Mouse (Mus musculus) stomach, postnatal 0 days (tissue): ENCODE data around the gene Pxdn.

ENCODE experiments used
- CTCF ChIP-seq: IDR thresholded peaks from 2 replicates; pipeline ENCODE4 v1.5.1; 2016; ENCODE audit warnings: antibody characterized with exemption, low read depth, mild to moderate bottlenecking, moderate library complexity
- EP300 ChIP-seq: optimal IDR thresholded peaks from 2 replicates; pipeline ENCODE3; 2016; ENCODE audit warnings: antibody characterized with exemption

DNA sequence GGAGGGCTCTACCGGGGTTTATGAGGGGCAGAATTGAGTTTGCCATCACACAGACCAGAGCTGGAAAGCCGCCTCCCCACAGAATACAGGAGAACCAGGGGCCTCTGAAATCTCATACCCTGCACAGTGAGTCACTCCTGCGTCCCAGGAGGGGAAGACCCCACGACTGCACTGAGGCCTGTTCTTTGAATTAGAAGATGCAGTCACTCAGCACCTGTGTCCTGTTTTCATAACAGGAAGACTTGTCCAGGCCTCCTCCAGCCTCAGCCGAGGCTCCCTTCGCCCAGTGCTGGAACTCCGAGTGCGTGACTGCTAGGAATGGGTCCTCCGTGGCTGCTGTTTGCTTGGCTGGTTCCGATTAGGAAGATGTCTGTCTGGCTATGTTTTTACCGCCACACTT, 16.6 kb downstream of the Pxdn start:
- TF ChIP-seq CTCF: no peak
- TF ChIP-seq EP300: no peak
